Mouse (Mus musculus) right cerebral cortex, postnatal 10 days (tissue): ENCODE measurements at regions not wholly inside any gene's neighbourhood (a gene's known extent, or its start where the extent isn't known, plus 50 kb on each side); places are given as distances from the start of the nearest gene placed in this dataset.
"Not testable (repeated sequence)": the region's sequence is repeated elsewhere in the genome, so short reads cannot be mapped to it uniquely, and the experiment has no call there.

Experiments
- DNase-seq, 2 experiments: peaks; one replicate each; pipeline ENCODE4 v3.0.0; 2021; ENCODE audit warnings: low spot score in 2 of 2

DNA sequence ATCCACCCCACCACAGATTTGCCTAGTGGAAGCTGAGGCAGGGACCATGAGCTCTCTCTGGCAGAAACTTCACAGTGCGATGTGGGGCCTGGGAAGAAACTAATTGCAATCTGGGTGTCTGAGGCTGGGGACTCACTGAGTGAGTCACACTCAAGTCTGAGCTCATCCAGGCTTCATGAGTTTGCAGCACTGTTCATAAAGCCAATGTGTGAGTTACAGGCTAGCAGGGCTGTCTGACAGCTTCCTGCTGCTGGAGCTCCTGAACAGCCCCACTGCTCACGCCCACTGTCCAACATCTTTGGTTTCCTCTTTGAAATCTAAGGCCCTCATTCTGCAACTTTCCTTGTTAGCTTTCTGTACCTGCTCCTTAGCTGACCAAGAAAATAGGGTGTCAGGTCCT is 216.5 kb upstream of the Tenm4 start:
- DNase-seq, result no peak

DNA sequence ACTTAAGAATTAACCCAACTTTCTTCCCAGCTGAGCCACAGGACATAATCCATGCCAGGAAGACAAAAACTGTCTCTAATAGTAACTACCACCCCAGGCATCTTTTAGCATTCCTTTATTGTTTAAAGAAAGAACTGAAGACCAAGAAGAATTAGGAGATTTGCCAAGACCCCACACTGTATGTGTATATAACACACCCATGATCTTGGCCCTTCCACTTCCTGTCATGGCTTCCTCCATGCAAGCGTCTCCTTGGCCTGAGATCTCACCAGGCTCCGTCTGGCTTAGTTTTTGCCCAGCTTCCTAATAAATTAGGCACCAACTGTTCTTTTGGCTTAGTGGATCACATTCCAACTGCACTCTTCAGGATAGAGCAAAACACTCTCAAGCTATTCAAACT is 215.9 kb upstream of the Tenm4 start:
- DNase-seq, result no peak

DNA sequence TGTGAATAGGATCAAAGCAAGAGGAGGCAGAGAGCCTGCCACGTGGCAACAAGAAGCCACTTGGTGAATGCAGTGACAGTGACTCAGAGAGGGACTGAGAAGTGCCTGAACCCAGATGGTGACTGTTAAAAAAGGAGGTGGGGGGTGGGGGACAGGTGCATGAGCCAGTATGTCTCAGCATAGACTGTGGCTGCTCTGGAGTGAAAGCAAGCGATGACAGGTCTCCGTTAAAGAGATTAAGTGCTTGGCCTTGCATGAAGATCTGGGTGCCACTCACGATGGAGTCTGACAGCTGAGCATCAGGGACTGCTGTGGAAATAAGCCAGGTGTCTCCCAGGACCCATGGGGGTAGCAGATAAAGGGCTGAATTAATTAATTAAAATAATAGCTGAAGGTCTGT is 212.0 kb upstream of the Tenm4 start:
- no peak for DNase-seq

DNA sequence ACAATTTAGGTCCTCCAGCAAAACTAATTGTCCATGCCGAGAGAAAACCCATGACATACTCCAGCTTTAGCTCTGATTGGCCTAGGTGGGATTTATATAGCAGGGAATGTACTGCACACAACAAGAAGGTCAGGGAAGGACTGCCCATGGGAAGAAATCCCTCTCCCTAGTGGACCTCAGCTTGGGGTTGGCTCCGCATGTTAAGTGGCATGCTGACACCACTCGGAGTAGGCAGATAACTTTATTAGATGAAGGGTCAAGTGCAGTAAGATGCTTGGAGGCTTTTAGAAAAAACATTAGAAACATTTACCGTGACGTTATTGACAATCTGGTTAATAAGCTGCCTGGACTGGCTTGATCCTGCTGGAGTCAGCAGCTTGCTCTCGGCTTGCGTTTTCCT is 199.2 kb upstream of the Tenm4 start:
- DNase-seq, result no peak

DNA sequence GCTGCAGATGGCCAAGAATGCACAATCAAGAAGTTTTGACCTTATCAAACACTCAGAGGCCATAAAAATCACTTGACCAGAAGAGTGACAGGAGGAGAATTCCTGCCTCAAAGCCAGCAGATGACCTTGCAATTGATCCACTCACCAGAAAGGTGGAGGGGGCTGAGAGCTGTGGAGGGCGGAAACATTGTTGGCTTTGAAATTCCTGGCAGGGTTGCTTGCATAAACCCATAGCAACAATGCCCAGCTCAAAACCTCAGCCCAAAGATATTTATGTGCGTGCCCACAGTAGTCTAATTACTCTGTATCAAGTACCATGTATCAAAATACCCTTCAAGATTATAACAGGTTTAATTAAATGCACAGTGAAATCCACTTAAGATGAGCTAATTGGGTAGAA is 197.0 kb upstream of the Tenm4 start:
- DNase-seq, result no peak

DNA sequence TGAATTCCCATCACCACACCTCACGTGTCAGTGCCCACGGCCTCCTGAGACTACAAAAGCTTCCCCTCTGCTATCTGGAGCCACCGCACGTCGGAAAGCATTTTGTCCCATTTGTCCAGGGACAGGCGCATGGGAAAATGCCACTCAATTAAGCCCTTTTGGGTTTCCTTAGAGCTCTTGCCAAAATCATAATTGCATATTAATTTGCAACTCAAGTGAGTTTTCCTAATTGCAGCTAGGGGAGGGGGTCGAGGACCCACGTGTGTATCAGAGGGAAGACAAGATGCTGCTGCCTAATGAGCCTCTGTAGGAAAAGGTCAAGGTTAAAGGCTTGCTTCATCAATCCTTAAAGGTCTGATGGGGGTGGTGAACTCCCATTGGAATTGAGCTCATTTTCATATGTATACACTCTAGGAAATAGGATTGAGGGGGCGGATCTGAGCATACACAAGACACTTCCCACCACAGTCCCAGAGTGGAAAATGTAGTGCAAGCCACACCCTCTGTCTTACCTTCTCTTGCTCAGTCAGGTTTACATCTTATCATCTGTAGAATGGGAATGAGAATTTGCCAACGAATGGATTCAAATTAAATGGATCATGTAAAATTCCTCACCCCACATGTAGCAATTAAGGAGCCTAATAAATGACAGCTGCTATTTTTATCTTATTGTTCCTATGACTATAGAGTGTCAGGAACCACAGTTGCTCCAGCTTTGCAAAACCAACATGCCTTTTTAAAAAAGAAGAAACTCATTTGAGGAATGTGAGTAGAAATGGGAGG is 179.6 kb upstream of the Tenm4 start:
- DNase-seq, result peak in 1 of 2 experiments; percentile 18

DNA sequence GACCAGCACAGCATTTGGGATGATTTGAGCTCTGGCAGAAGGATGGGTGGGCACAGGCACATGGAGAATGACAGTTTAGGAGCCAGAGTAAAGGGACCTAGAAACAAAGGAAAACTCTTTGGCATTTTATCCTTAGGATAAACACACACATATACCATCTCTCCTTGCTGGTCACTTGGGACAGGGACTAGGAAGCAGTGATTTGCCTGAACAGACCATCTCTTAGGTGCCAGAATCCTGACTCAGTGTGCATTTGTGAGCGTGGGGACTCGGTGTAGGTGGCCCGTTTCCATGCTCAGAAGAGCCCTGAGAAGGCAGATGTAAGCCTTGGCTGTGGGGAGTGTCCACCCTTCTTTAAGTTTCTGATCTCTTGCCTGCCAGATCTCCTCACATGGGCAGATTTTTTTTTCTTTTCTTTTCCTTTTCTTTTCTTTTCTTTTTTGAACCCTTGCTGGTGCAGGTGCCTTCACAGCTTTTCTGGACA is 179.0 kb upstream of the Tenm4 start:
- no peak for DNase-seq

DNA sequence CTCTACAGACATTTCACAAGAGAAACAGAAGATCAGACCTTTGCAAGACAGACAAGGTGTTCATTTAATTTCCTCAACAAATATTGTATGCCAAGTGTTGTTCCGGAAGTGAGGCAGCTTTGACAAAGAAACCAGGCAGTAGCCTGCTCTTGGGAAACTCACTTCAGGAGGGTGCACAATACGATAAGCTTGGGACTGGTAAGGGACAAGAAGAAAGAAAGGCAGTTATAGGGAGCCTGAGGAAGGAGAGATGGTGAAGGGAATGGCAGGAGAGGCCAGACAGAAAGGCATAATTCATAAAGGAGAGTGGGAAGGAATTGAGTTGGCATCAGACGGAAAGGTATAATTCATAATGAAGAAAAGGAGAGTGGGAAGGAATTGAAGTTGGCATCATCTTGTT is 178.5 kb upstream of the Tenm4 start:
- no peak for DNase-seq

DNA sequence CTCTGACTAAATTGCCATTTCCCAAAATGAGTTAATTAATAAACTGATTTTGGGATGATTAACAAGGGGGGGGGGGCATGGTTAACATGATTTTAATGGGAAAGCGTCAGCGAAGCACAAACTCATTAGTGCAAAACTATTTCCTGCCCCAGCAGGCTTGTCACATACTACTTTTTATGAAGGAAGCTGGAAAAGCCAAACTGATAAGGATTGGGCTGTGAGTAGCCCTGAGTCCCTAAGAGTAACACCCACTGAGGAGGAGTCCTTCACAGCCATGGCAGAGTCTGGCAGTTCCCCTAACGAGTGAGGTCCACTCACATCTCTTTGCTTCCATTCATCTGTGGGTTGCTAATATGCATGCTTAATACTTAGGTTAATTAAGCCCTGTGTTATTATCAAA is 173.9 kb upstream of the Tenm4 start:
- no peak for DNase-seq

DNA sequence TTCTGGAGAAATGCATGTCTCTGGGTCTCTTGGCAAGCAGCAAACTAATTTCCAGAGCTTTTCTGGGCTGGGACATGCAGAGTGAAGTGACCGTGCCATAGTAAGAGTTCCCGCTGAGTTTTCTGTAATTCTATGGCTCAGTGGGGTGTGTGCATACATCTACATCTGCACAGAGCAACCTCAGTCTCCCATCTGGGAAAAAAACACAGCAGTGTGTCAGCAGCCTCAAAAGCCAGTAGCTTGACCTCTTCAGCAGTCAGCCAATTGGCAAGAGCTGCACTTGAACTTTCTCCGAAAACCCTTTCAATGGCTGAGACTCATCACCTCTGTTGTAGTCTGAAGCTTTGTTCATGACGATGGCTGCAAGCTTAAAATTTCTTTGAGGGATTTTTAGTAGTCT is 171.9 kb upstream of the Tenm4 start:
- DNase-seq, result no peak

DNA sequence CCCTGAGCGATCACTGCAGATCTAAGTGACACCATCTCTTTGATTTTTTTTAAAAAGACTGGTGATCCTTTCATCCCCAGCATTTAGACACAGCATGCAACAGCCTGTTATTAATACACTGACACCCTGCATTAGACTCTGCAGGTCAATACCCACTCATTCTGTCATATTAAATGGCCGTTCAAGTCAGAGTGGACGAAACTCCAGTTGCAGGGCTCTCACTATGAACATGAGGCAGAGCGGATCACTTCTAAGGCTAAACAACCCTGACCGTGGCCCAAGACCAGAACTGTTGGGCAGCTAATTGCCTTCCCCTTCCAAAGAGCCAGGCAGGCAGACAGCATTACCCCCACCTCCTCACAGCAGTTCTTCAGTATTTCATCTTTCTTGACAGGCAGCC is 168.6 kb upstream of the Tenm4 start:
- DNase-seq, result no peak

DNA sequence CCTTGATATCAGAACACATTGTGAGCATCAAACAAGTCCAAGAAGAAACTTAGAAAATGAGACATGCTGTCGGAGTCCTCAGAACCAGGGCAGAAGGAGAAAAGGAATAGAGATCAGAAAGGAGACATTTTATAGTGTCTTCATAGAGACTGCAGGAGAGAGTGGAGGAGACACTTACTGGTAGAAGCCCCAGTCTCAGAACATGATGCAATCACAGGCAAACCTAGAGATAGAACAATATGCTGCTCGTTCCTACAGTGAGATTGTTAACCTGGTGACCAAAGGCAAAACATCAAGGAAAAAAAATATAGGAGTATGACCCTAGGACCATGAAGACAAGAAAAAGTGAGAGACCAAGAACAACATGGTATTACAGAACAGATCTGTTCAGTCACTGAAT is 164.7 kb upstream of the Tenm4 start:
- no peak for DNase-seq

DNA sequence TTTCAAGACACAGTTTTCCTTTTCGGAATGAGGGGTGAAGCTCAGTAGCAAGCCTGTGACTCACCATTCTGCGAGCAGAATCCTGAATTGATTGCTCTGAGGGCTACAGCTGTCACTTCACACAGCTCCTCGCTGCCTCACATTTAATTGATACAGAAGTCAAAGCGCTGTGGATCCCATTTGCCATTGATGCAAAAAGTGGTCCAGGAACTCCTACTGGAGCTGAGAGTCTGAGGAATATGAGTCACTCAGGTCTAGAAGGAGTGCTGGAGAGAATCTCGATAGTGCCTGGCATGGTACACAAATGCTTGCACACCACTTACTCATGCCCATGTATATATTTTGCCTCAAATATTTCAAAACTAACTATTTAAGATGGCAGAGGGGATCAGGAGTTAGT is 158.0 kb upstream of the Tenm4 start:
- peak in 1 of 2 experiments; percentile 26 for DNase-seq

DNA sequence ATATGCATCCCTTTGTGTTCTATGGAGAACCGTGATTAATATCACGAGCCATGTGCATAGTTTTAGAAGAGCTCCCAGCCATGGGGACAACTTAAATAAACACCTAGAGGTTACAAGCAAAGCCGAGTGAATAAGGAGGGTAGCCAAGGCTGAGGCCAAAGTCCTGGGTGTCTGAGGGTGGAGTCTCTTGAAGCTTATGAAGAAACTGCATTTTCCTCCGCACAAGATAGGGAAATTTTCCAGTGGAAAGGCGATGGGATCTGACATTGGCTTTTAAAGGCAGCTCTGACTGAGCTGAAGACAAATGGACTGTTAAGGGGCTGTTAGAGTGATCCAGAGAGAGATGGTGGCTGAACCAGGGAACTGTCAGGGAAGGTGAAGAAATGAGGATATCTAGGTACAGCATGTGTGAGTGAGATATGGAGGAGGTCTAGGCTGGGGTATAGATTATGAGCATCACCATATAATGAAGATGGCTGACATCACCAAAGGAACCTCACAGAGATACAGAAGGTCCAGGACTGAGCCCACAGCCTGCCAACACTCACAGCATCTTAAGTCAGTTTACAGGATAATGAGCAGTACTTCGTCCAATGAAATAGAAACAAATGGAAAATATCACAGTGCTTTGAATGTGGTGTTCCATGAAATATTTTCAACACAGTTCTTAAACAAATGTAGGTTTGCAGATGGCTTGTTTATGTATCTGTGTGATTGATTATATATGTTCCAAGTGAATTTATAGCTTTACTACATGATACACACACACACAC is 153.7 kb upstream of the Tenm4 start:
- no peak for DNase-seq

DNA sequence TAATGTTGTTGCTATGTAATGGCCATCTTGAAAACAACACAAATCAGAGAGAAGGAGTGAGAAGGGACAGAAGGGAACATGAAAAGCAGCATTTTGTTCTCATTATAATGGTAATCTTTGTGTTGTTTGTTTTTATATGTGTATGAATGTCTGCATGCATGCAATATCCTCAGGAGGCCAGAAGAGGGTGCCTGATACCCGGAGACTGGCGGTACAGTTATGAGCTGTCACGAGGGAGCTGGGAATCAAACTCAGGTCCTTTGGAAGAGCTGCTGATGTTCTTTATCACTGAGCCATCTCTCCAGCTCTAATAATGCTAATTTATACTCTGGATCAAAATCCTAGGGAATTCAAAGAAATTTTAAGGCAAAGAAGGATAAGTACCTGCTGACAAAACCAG is 147.0 kb upstream of the Tenm4 start:
- DNase-seq, result no peak

DNA sequence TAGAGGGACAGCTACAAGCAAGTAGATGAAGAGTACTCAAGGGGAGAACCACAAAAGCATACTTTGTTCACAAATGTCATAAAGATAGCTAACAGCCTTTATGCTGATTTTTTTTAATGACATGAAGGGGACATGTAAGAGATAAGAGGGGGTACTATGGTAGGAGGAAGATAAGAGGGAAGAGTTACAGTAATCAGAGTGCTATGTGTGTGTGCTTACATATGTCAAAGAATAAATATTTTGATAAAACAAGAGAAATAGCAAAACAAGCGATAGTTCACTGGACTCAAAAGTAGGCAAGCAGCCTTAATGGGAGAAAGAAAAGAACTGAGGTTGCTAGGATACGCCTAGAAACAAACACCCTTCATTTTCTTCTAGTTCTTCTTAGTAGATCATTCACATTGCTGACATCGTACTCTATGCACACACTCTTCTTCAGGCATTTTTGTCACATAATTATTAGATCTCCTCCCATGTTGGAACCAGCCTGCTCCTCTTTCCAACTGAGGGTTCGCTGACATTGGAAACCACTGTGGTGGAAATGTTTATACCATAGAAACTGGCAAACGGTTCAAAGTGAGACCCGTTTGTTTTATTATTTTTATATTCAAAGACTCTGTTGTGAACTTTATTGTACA is 144.1 kb upstream of the Tenm4 start:
- no peak for DNase-seq

DNA sequence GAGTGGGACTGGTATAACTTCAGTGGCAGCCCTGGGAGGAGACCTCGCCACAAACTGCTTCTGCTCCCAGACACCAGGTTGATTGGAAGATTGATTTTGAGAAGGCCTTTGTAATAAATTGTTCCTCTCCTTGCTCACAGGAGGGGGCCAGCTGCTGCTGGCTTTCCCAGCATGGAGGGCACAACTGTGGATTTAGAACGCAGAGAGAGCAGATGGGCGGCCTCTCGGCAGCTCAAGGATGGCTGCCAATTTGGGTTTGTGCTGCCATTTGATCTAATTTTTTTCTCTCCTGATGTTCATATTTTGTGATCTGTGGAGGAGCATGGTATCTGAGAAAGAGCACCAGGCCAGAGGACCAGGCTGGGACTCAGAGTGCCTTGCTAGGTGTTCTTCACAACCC is 137.4 kb upstream of the Tenm4 start:
- DNase-seq, result peak; percentile 26 to 28

DNA sequence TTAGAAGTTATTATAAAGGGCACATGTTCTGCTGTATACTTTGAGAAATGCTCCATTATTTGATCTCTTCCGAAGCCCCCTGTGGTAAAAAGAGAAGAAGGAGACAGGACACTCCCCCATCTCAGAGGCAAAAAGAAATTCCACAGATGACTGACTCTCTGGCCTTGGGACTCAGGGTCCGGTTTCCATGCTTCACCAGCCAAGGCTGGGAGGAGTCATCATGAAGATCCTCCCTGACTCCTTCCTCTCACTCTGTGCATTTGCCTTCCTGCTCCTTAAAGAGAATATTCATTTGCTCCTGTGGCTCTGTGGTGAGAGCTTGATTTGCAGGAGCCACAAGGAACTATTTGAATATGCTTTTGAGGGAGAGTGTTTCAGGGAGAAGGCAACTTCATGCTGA is 135.6 kb upstream of the Tenm4 start:
- DNase-seq, result no peak

DNA sequence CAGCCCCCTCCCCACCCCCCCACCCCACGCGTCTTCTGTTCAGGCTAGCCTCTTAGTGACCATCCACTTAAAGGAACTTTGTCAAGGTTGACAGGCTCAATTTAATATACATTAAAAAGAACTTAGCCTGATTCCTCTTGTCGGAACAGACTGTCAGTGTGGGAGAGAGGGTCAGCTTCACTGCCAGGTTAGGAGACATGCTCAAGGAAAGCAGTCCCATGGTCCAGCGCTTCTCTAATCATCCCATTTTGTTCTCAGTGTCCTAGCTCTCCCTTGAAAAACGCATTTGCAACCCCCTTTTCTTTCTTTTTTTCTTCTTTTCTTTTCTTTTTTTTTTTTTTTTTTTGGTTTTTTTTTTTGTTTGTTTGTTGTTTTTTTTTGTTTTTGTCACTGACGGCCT is 131.4 kb upstream of the Tenm4 start:
- DNase-seq, result no peak

DNA sequence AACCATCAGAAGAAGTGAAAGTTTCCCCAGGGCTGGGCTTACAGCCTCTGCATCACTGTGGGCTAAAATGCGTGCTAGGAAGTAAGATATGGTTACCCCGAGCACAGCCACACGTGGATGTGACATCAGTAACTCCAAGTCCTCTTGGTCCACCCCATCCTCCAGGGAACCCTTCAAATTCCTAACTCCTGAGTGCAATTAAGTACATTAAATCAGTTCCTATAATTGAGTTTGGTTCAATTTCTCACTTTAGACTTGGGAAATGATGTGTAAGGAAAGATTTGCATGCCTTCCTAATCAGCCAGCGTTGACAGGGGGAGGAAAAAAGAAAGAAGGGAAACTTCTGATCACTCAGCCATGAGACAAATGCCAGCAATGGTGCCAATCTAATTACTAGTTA is 129.2 kb upstream of the Tenm4 start:
- DNase-seq, result no peak

DNA sequence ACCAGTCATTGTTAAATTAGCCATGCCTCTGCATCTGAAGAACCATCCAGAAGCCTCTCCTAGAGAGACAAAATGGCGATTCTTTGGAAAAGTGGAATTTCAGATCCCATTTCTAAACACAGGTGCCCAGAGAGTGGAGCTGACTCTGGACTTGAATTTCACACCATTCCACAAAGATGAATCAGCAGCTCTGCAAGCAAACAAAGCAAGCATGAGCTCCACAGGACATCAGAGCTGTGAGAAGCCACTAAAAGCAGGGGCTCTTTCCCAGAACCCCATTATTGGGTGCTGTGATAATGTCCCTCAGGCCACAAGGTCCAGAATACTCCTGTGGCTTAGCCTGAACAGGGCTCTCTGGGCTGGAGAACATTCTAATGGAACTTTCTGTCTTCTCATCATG is 119.4 kb upstream of the Tenm4 start:
- no peak for DNase-seq

DNA sequence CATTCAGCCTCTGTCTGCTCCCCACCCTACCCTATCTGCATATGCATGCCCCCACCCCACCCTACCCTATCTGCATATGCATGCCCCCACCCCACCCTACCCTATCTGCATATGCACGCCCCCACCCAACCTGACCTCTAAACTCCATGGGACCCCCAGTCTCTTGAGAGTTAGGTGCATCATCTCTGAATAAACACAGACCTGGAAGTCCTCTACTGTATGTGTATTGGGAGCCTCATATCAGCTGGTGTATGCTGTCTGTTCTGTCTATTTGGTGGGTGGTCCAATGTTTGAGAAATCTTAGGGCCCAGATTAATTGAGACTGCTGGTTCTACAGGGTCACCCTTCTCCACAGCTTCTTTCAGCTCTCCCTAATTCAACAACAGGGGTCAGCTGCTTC is 109.4 kb upstream of the Tenm4 start:
- not testable (repeated sequence) for DNase-seq

DNA sequence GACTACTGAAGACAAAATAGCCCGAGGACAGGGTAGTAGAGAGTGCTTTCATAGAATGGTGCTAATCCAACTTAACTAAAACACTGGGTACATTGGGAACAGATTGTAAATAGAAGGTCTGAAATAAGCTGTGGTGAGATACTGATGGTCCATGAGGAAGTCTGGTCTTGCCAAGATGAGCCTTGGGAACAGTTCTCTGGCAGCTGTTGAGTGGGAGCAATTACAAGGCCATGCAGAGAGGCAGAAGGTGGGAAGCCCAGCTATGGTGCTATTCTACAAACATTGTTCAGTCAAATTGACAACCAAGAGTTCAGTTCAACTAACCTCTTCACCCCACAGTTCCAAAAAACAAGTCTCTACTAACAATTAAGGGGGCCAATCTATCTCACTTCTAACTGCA is 92.5 kb upstream of the Tenm4 start:
- DNase-seq, result no peak
